Mouse (Mus musculus) brain, embryonic 14.5 days (tissue): Measurements from ENCODE around the gene Trio.

Source experiments
- CTCF ChIP-seq: fragments of 200-500 bp; IDR thresholded peaks from 2 replicates; pipeline ENCODE4 v1.5.1; 2012; ENCODE audit warnings: inconsistent platforms, mild to moderate bottlenecking, moderate library complexity, borderline replicate concordance; ENCODE audit not compliant: insufficient read depth, insufficient read length; ENCODE audit errors: extremely low read depth
- POLR2A ChIP-seq: fragments of 200-500 bp; IDR thresholded peaks from 2 replicates; pipeline ENCODE4 v1.6.1; 2012; ENCODE audit warnings: mild to moderate bottlenecking, inconsistent platforms, borderline replicate concordance; ENCODE audit not compliant: poor library complexity, insufficient read depth, insufficient read length, severe bottlenecking; ENCODE audit errors: extremely low read depth

GRCm38 (mm10) chr15:27789325-27789724 is 236.3 kb downstream of the Trio start:
- TF ChIP-seq CTCF (no peak), POLR2A (no peak)
